8 mouse cellular contexts compared by ENCODE assay signal in genomic region chr7:25179606-25180161, GRCm38 (mm10). TPM values are rescaled to one million over a fixed set of nuclear protein-coding genes. Genes with fewer than 3 reads are reported as not detected.
DNase-seq lines count a peak whose midpoint lies in the region; ATAC-seq and TF ChIP-seq lines count a peak whose summit lies in the region.

Pou2f2 (minus strand) TSS chr7:25179726.

- peak within 1 kb of the TSS; percentile 48 for H3K9ac ChIP-seq in heart, adult 2 months (ENCODE audit: low read depth, low read length)
- peak within 1 kb of the TSS; percentile 50 for H3K9ac ChIP-seq in limb, embryonic 12.5 days (replicated peaks)
- peak within 1 kb of the TSS; percentile 89 for H3K9ac ChIP-seq in midbrain, embryonic 12.5 days (replicated peaks)

- 1% methylated on average over 50 of the region's 56 CpGs for WGBS in embryonic facial prominence, embryonic 10.5 days
- WGBS in heart, adult 2 months: under 1% methylated on average over 55 of the region's 56 CpGs
- 0% methylated on average over 40 of the region's 56 CpGs for WGBS in limb, embryonic 12.5 days
- WGBS in midbrain, embryonic 12.5 days: under 1% methylated on average over 44 of the region's 56 CpGs
- WGBS in small intestine, adult 2 months: 1% methylated on average over 50 of the region's 56 CpGs

- no peak for TF ChIP-seq EP300 in heart, adult 2 months (IDR thresholded peaks at IDR 0.05; ENCODE audit: insufficient read depth, low read depth, low read length)

- peak; percentile 60 for DNase-seq in kidney, adult 18-20 months
- DNase-seq in kidney, adult 11 months: no peak
- DNase-seq in embryonic facial prominence, embryonic 10.5 days (ENCODE audit: low spot score): peak; percentile 91
- DNase-seq in heart, adult 2 months: peak; percentile 80 to 83
- DNase-seq in kidney, adult 9 months: peak; percentile 23

- no peak for TF ChIP-seq POLR2A in heart, adult 2 months (IDR thresholded peaks at IDR 0.05; ENCODE audit: insufficient read depth, low read depth, low read length)
- no peak for TF ChIP-seq POLR2A in small intestine, adult 2 months (IDR thresholded peaks at IDR 0.05; ENCODE audit: low read depth, low read length)

- peaks cover 96% of the 10 kb centered on the region for H3K27me3 ChIP-seq in embryonic facial prominence, embryonic 10.5 days (replicated peaks; ENCODE audit: low read depth, poor library complexity, severe bottlenecking)
- H3K27me3 ChIP-seq in heart, adult 2 months (ENCODE audit: control insufficient read depth, insufficient read depth, low read length): peaks cover 23% of the 10 kb centered on the region
- peaks cover 93% of the 10 kb centered on the region for H3K27me3 ChIP-seq in limb, embryonic 12.5 days
- H3K27me3 ChIP-seq in midbrain, embryonic 12.5 days: peaks cover 72% of the 10 kb centered on the region
- H3K27me3 ChIP-seq in small intestine, adult 2 months (ENCODE audit: control insufficient read depth, insufficient read depth, low read length): peaks cover 61% of the 10 kb centered on the region

- H3K36me3 ChIP-seq in embryonic facial prominence, embryonic 10.5 days (replicated peaks): no peaks in the 10 kb centered on the region
- no peaks in the 10 kb centered on the region for H3K36me3 ChIP-seq in heart, adult 2 months (ENCODE audit: control insufficient read depth, insufficient read depth, low read length)
- no peaks in the 10 kb centered on the region for H3K36me3 ChIP-seq in limb, embryonic 12.5 days
- H3K36me3 ChIP-seq in midbrain, embryonic 12.5 days: no peaks in the 10 kb centered on the region
- no peaks in the 10 kb centered on the region for H3K36me3 ChIP-seq in small intestine, adult 2 months (ENCODE audit: control insufficient read depth, insufficient read depth, low read length)

- no peaks in the 10 kb centered on the region for H3K79me2 ChIP-seq in heart, adult 2 months (replicated peaks; ENCODE audit: control insufficient read depth, insufficient read depth, low read length)

- peak; percentile 67 for TF ChIP-seq CTCF in heart, adult 2 months (IDR thresholded peaks at IDR 0.05)
- TF ChIP-seq CTCF in small intestine, adult 2 months (IDR thresholded peaks at IDR 0.05; ENCODE audit: extremely low read depth, insufficient read length, insufficient replicate concordance, low read depth, low read length): no peak

- peak within 1 kb of the TSS; percentile 69 for H3K4me3 ChIP-seq in embryonic facial prominence, embryonic 10.5 days
- peak within 1 kb of the TSS; percentile 50 for H3K4me3 ChIP-seq in heart, adult 2 months
- peak within 1 kb of the TSS; percentile 57 for H3K4me3 ChIP-seq in limb, embryonic 12.5 days (replicated peaks)
- H3K4me3 ChIP-seq in midbrain, embryonic 12.5 days: peak within 1 kb of the TSS; percentile 66
- H3K4me3 ChIP-seq in small intestine, adult 2 months (ENCODE audit: low read depth, low read length): peak within 1 kb of the TSS; percentile 54

- peaks cover 45% of the 10 kb centered on the region for H3K4me1 ChIP-seq in embryonic facial prominence, embryonic 10.5 days
- H3K4me1 ChIP-seq in heart, adult 2 months (ENCODE audit: control insufficient read depth, insufficient read depth, low read length): no peaks in the 10 kb centered on the region; the same call in 1 of the 2 replicates
- H3K4me1 ChIP-seq in limb, embryonic 12.5 days (replicated peaks): peaks cover 25% of the 10 kb centered on the region
- H3K4me1 ChIP-seq in midbrain, embryonic 12.5 days: peaks cover 60% of the 10 kb centered on the region
- peaks cover 5% of the 10 kb centered on the region for H3K4me1 ChIP-seq in small intestine, adult 2 months (ENCODE audit: control insufficient read depth, insufficient read depth, insufficient read length, low read length)

- intact Hi-C loops in heart, adult 2 months (cut with DNase I): no loop called here

- peak within 1 kb of the TSS; percentile 76 for H3K4me2 ChIP-seq in limb, embryonic 12.5 days
- H3K4me2 ChIP-seq in midbrain, embryonic 12.5 days (replicated peaks): peak within 1 kb of the TSS; percentile 69

- H3K9me3 ChIP-seq in embryonic facial prominence, embryonic 10.5 days: no peaks in the 10 kb centered on the region
- no peaks in the 10 kb centered on the region for H3K9me3 ChIP-seq in limb, embryonic 12.5 days
- no peaks in the 10 kb centered on the region for H3K9me3 ChIP-seq in midbrain, embryonic 12.5 days

- ATAC-seq in limb, embryonic 12.5 days (ENCODE audit: insufficient number of reproducible peaks, insufficient read depth, low FRiP score, low TSS enrichment, low read depth): peak; percentile 79
- ATAC-seq in midbrain, embryonic 12.5 days (ENCODE audit: low FRiP score, low read depth): peak; percentile 95

- peak within 1 kb of the TSS; percentile 80 for H3K27ac ChIP-seq in embryonic facial prominence, embryonic 10.5 days (replicated peaks)
- no peak within 1 kb of the TSS for H3K27ac ChIP-seq in heart, adult 2 months
- H3K27ac ChIP-seq in limb, embryonic 12.5 days: no peak within 1 kb of the TSS
- H3K27ac ChIP-seq in midbrain, embryonic 12.5 days (replicated peaks): peak within 1 kb of the TSS; percentile 98
- H3K27ac ChIP-seq in small intestine, adult 2 months (ENCODE audit: insufficient read depth, low read depth, low read length): no peak within 1 kb of the TSS

RNA-seq across cellular contexts. Expression of gene Pou2f2, which starts in this region (rescaled TPM):
- 4.9 and 6.2 TPM in 2 replicates for polyA plus RNA-seq in embryonic facial prominence, embryonic 10.5 days (2016; fragmentation: Nextera tagmentation; extraction: Ambion mirVana)
- under 1 TPM; 0.39 to 0.64 TPM for total RNA-seq in heart, adult 2 months (2021)
- 0.38 and 1.5 TPM in 2 replicates for polyA plus RNA-seq in heart, adult 2 months (2012; rRNA removed)
- polyA plus RNA-seq in limb, embryonic 12.5 days (2016; fragmentation: Nextera tagmentation; extraction: Ambion mirVana): 2.7 and 2.9 TPM in 2 replicates
- polyA plus RNA-seq in midbrain, embryonic 12.5 days (2016; fragmentation: Nextera tagmentation; extraction: Ambion mirVana): 44.0 and 63.7 TPM in 2 replicates
- 2.9 and 6.9 TPM in 2 replicates for polyA plus RNA-seq in small intestine, adult 2 months (2012; rRNA removed)

Comparison
In these comparisons a context has a peak if more than half of its experiments do, and no peak if none do; other contexts are left out.
1. H3K27ac ChIP-seq: peak in embryonic facial prominence, embryonic 10.5 days (single experiment) and midbrain, embryonic 12.5 days (single experiment); none in heart, adult 2 months (single experiment), limb, embryonic 12.5 days (single experiment) and small intestine, adult 2 months (single experiment).
2. Peak in every context shown above with its lines, with median percentiles within 50 percentile points of each other: H3K4me3 ChIP-seq and H3K9ac ChIP-seq.